12 mouse cellular contexts compared by ENCODE assay signal in genomic region chr12:43762151-43762550, GRCm38 (mm10).
"Had no signal": no experiment of that assay in that cellular context is flagged by ENCODE, and none has a peak within 500 bp of the region (broad histone marks: within the 10 kb centered on the region; RNA-seq: fewer than 3 reads in every experiment).

No protein-coding gene starts in this region.

- H3K4me3 ChIP-seq: left cerebral cortex, adult 2 months; liver, embryonic 13.5 days had no signal

- H3K4me1 ChIP-seq: liver, embryonic 13.5 days had no signal

- H3K27ac ChIP-seq: kidney, postnatal 0 days; left cerebral cortex, adult 2 months; liver, embryonic 13.5 days; stomach, postnatal 0 days had no signal

- H3K27me3 ChIP-seq: liver, embryonic 13.5 days had no signal

- DNase-seq: kidney, postnatal 25 days; layer of hippocampus, postnatal 36 days; liver, embryonic 13.5 days; lung, adult 2 months; lung, postnatal 14 days; lung, postnatal 4 days; midbrain, embryonic 14.5 days; thymus, adult 2 months; thymus, postnatal 25 days had no signal
